Mouse (Mus musculus) lung, postnatal 0 days (tissue): ENCODE measurements around the gene Ctf1. TPM values are rescaled to one million over a fixed set of nuclear protein-coding genes. Genes with fewer than 3 reads are reported as not detected.

Source experiments
- ATAC-seq: fragments of 200-750 bp; cut with Nextera tagmentation; 2 replicates; pipeline ENCODE4 v1.8.0; 2017; ENCODE audit warnings: moderate library complexity
- DNase-seq: peaks from one replicate; pipeline ENCODE4 v3.0.0-alpha.2; 2016; ENCODE audit warnings: low spot score
- H3K27ac ChIP-seq: fragments of 300-500 bp; sonication (generic); 2 replicates; pipeline ENCODE4 v1.5.1; 2014; ENCODE audit warnings: antibody characterized with exemption, mild to moderate bottlenecking, low read length, mixed read lengths
- H3K27me3 ChIP-seq: fragments of 300-500 bp; sonication (generic); replicated peaks from 2 replicates; pipeline ENCODE4 v1.6.1; 2014; ENCODE audit warnings: low read length, mixed read lengths; ENCODE audit not compliant: insufficient read depth
- H3K36me3 ChIP-seq: fragments of 300-500 bp; sonication (generic); 2 replicates; pipeline ENCODE4 v1.6.1; 2014; ENCODE audit warnings: low read length, mixed read lengths; ENCODE audit not compliant: insufficient read depth
- H3K4me1 ChIP-seq: fragments of 300-500 bp; sonication (generic); 2 replicates; pipeline ENCODE4 v1.6.1; 2014; ENCODE audit warnings: antibody characterized with exemption, low read depth, low read length, mixed read lengths; ENCODE audit not compliant: insufficient read depth
- H3K4me2 ChIP-seq: fragments of 300-500 bp; sonication (generic); replicated peaks from 2 replicates; pipeline ENCODE4 v1.6.1; 2014; ENCODE audit warnings: low read depth, mild to moderate bottlenecking, low read length, moderate library complexity, mixed read lengths
- H3K4me3 ChIP-seq: fragments of 300-500 bp; sonication (generic); 2 replicates; pipeline ENCODE4 v1.5.1; 2014; ENCODE audit warnings: low read depth, low read length
- H3K9ac ChIP-seq: fragments of 300-500 bp; sonication (generic); replicated peaks from 2 replicates; pipeline ENCODE4 v1.6.1; 2014; ENCODE audit warnings: low read depth, mild to moderate bottlenecking
- H3K9me3 ChIP-seq: fragments of 300-500 bp; sonication (generic); 2 replicates; pipeline ENCODE4 v1.6.1; 2016; ENCODE audit warnings: low read length, mixed read lengths
- CTCF ChIP-seq: IDR thresholded peaks from 2 replicates; pipeline ENCODE4 v1.5.1; 2016; ENCODE audit warnings: antibody characterized with exemption, mild to moderate bottlenecking
- EP300 ChIP-seq: IDR thresholded peaks from 2 replicates; pipeline ENCODE4 v1.6.1; 2016; ENCODE audit warnings: antibody characterized with exemption, mild to moderate bottlenecking, control low read depth
- WGBS: fragments of 180-500 bp; shearing (Covaris S2); extraction: QIAGEN DNeasy Blood & Tissue Kit; methylation state at CpG from one replicate; pipeline ENCODE4 v1.1.7; 2014; 5-methylcytosine and 5-hydroxymethylcytosine counted together
- polyA plus RNA-seq: library from polyadenylated mRNA; unstranded; fragments of >200 nt; fragmentation: Nextera tagmentation; extraction: Ambion mirVana; gene quantifications from 2 replicates; pipeline ENCODE4 v1.2.1, GENCODE M21; 2015

Gene Ctf1
- polyA plus RNA-seq, 1 experiment from 2014 or later, result 9.9 TPM

GRCm38 (mm10) chr7:127703561-127704178 lies 8.9 kb upstream of the Ctf1 start:
- ATAC-seq (no peak), DNase-seq (no peak)
- Histone ChIP-seq H3K9me3 (no peaks in the 10 kb centered on the region), H3K27me3 (no peaks in the 10 kb centered on the region), H3K4me1 (no peaks in the 10 kb centered on the region; the same call in 1 of the 2 replicates), H3K36me3 (peaks cover 25% of the 10 kb centered on the region), H3K9ac (no peak overlapping the region), H3K27ac (no peak overlapping the region), H3K4me2 (no peak overlapping the region), H3K4me3 (no peak overlapping the region)
- 87% methylated on average over 8 of the region's 8 CpGs for WGBS
- no peak for TF ChIP-seq CTCF
- TF ChIP-seq EP300, result no peak

- TF ChIP-seq CTCF, result no peak
- no peak for TF ChIP-seq EP300
- Histone ChIP-seq H3K4me3 (no peak overlapping the region), H3K9ac (no peak overlapping the region), H3K9me3 (no peaks in the 10 kb centered on the region), H3K4me1 (peaks cover 4% of the 10 kb centered on the region; the same call in 1 of the 2 replicates), H3K27me3 (no peaks in the 10 kb centered on the region), H3K36me3 (peaks cover 25% of the 10 kb centered on the region), H3K27ac (no peak overlapping the region), H3K4me2 (no peak overlapping the region)
- 71% methylated on average over 6 of the region's 6 CpGs for WGBS
- ATAC-seq (no peak), DNase-seq (no peak)
Measured at GRCm38 (mm10) chr7:127704598-127704997, 7.9 kb upstream of the Ctf1 start.

- WGBS, result 75% methylated on average over 4 of the region's 4 CpGs
- Histone ChIP-seq H3K9me3 (no peaks in the 10 kb centered on the region), H3K27me3 (no peaks in the 10 kb centered on the region), H3K9ac (no peak overlapping the region), H3K36me3 (peaks cover 25% of the 10 kb centered on the region), H3K4me3 (no peak overlapping the region), H3K27ac (no peak overlapping the region), H3K4me2 (no peak overlapping the region), H3K4me1 (peaks cover 4% of the 10 kb centered on the region; the same call in 1 of the 2 replicates)
- no peak for DNase-seq
- ATAC-seq, result no peak
- TF ChIP-seq CTCF (no peak), EP300 (no peak)
Measured at GRCm38 (mm10) chr7:127705706-127706105, 6.8 kb upstream of the Ctf1 start.

- TF ChIP-seq CTCF (no peak), EP300 (no peak)
- ATAC-seq, result no peak
Measured at GRCm38 (mm10) chr7:127707045-127707956, 5.2 kb upstream of the Ctf1 start.

GRCm38 (mm10) chr7:127707957-127708206 lies 4.7 kb upstream of the Ctf1 start:
- Histone ChIP-seq H3K4me3 (peak overlapping the region; percentile 82), H3K36me3 (peaks cover 22% of the 10 kb centered on the region), H3K9me3 (no peaks in the 10 kb centered on the region), H3K4me1 (peaks cover 8% of the 10 kb centered on the region; the same call in 1 of the 2 replicates), H3K9ac (peak overlapping the region; percentile 82; the same call in 1 of the 2 replicates), H3K27ac (peak overlapping the region; percentile 97), H3K27me3 (no peaks in the 10 kb centered on the region), H3K4me2 (peak overlapping the region; percentile 69)
- WGBS, result 1% methylated on average over 5 of the region's 5 CpGs
- ATAC-seq (no peak), DNase-seq (no peak)
- TF ChIP-seq CTCF (no peak), EP300 (no peak)

More at GRCm38 (mm10) chr7:127707045-127707956, 5.2 kb upstream of the Ctf1 start:
- Histone ChIP-seq H3K27ac (peak overlapping the region; percentile 97), H3K9me3 (no peaks in the 10 kb centered on the region), H3K27me3 (no peaks in the 10 kb centered on the region), H3K4me3 (peak overlapping the region; percentile 82), H3K4me1 (peaks cover 8% of the 10 kb centered on the region; the same call in 1 of the 2 replicates), H3K9ac (no peak overlapping the region), H3K4me2 (peak overlapping the region; percentile 69), H3K36me3 (peaks cover 25% of the 10 kb centered on the region)
- WGBS, result 31% methylated on average over 22 of the region's 22 CpGs
- no peak for DNase-seq
